Mouse (Mus musculus): ENCODE results near the gene BC003965.

The BC003965 gene

DNA sequence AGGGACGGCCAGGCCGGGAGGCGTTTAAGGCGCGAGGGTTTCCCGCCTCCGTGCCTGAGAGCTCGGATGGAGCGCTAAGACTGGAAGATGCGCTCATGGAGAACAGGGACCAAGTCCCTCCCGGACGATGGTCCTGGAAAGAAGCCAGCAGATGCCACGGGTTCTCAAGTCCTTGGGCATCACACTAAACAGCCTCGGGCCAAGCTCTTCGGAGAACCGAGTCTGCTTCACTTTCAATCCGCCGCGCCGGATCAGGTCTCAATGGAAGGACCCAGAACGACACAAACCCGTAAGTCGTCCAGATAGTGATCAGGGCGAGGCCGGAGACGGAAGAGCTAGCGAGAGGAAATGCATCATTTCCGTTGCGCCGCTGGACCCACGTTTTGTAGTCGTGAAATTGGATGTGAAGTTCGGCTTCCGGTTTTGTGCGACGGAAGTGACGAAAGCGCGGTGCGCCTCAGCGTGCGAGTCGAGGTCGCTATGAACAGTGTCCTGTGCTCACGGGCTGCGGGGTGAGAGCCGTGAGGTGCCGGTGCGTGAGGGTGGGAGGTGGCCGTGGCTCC is at the start of gene BC003965:
TSS of gene BC003965 (plus strand) at position 426 of the 563 bp plus-strand sequence.
- ChIA-PET POLR2A (interaction anchor here (0.6 to 4.3 kb wide), 74 partner anchors 8 to 656 kb away, joined by 3 to 35 read pairs (median 4); partner anchors contain the start of genes Ube2i (in 4 of the 4), Gm38655 (in 3 of the 4), Gnptg (in 3 of the 4) and Tsr3 (in 3 of the 4)), CTCF (interaction anchor here in 1 of 4 experiments (1.3 kb wide), 1 partner anchor 89 kb away, joined by 3 read pairs; no protein-coding TSS in a partner anchor)

DNA sequence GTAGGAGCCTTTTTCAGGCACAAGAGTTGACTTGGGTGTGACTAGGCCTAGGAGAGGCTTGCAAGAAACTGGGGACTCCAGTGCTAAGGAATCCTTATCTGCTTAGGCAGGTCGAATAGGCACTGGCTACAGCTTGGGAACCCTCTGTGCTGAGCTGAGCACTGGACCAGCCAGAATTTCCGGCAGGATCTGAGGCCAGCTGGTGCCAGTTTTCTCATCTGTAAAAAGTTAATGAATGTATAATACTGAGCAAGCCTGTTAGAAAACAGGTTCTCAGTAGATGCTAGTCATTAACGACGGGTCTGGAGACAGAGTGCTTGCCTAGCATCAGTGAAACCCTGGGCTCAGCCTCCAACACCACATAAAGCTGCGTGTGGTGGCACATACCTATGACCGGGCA is 48.7 kb upstream of the BC003965 start:
- ChIA-PET CTCF (no interaction called here), POLR2A (interaction anchor here in 3 of 4 experiments (0.5 to 2.4 kb wide), 10 partner anchors 8 to 787 kb away, joined by 3 to 7 read pairs (median 4); partner anchors contain the start of gene BC003965 (in 2 of the 3))

DNA sequence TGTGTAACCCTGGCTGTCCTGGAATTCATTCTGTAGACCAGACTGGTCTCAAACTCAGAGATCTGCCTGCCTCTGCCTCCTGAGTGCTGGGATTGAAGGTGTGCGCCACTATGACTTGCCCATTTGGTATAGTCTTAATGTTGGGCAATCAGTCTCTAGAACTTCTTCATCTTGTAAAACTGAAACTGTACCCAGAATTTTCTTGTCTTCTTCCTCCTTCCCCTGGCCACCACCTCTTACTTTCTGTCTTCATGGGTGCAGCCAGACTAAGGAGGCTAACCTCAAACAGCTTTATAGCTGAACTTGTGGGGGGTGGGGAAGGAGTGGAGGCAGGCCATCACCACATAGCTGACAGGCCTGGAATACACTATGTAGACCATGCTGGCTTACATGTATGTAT is 45.6 kb upstream of the BC003965 start:
- ChIA-PET CTCF (interaction anchor here in 1 of 4 experiments (0.6 to 1.1 kb wide), 2 partner anchors 22 to 366 kb away, joined by 3 read pairs; no protein-coding TSS in a partner anchor), POLR2A (interaction anchor here in 2 of 4 experiments (1.1 to 2.6 kb wide), 4 partner anchors 11 to 134 kb away, joined by 3 to 7 read pairs (median 4); no protein-coding TSS in a partner anchor)

- POLR2A ChIA-PET: interaction anchor here in 2 of 4 experiments (0.6 to 2.6 kb wide), 11 partner anchors 10 to 717 kb away, joined by 3 to 7 read pairs (median 3); partner anchors contain the start of gene BC003965 (in 1 of the 2)
- CTCF ChIA-PET: interaction anchor here (0.6 to 1.5 kb wide), 16 partner anchors 10 to 1369 kb away, joined by 3 to 12 read pairs (median 4); partner anchors contain the start of gene Tmem204 (in 1 of the 4)
Measured at GRCm38 (mm10) chr17:25139960-25140359, 44.4 kb upstream of the BC003965 start.

GRCm38 (mm10) chr17:25162161-25162560 is 22.2 kb upstream of the BC003965 start, which contains the start of gene Ccdc154:
Gene Ccdc154, plus strand, starts transcription at chr17:25162461.
- CTCF ChIA-PET: no interaction called here
- POLR2A ChIA-PET: interaction anchor here in 1 of 4 experiments (0.9 to 1.8 kb wide), 7 partner anchors 9 to 81 kb away, joined by 3 to 5 read pairs (median 4); partner anchors contain the start of gene BC003965

DNA sequence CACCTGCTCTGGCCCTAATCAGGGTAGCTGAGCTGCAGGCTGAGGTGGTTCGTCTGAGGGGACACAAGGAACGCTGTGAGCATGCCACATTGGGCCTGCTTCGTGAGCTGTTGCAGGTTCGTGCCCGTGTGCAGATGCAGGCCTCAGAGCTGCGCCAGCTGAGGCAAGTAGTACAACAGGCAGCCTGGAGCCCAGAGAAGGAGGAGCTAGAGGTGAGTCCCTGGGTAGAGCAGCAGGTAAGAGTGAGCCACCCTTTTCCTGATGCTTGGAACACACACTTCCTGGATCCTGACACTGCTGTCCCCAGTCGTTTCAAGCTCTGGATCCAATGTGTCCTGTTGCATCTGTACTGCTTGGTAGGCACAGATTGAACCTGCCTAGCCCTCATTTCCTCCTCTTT is 21.0 kb upstream of the BC003965 start:
- ChIA-PET CTCF (interaction anchor here in 1 of 4 experiments (1.0 to 1.4 kb wide), 2 partner anchors 39 to 46 kb away, joined by 3 to 4 read pairs; no protein-coding TSS in a partner anchor), POLR2A (interaction anchor here (0.6 to 1.8 kb wide), 15 partner anchors 8 to 405 kb away, joined by 3 to 6 read pairs (median 4); partner anchors contain the start of genes BC003965 (in 3 of the 4), Gm38655 (in 1 of the 4) and Mapk8ip3 (in 1 of the 4))

DNA sequence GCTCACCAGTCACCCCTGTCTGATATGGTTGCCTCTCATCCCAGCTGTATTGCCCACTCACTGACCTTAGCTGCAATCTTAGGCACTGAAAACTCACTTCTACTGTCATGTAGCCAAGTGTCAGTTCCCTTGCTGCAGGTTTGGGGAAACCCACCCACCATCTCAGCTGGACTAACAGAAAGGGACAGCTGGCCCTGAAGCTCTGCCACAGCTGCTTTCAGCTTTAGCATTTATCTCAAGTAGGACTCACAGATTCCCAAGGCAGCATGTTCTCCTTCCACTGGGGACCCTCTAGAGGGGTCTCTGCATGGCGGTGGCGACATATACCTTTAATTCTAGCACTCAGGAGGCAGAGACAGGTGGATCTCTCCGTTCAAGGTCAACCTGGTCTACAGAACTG is 19.6 kb upstream of the BC003965 start:
- ChIA-PET POLR2A (interaction anchor here in 2 of 4 experiments (1.7 to 5.4 kb wide), 3 partner anchors 19 to 228 kb away, joined by 4 to 35 read pairs (median 20); partner anchors contain the start of genes BC003965 (in 2 of the 2) and Mapk8ip3 (in 1 of the 2)), CTCF (interaction anchor here in 2 of 4 experiments (0.5 to 1.4 kb wide), 2 partner anchors 48 to 1104 kb away, joined by 3 to 4 read pairs; no protein-coding TSS in a partner anchor)

DNA sequence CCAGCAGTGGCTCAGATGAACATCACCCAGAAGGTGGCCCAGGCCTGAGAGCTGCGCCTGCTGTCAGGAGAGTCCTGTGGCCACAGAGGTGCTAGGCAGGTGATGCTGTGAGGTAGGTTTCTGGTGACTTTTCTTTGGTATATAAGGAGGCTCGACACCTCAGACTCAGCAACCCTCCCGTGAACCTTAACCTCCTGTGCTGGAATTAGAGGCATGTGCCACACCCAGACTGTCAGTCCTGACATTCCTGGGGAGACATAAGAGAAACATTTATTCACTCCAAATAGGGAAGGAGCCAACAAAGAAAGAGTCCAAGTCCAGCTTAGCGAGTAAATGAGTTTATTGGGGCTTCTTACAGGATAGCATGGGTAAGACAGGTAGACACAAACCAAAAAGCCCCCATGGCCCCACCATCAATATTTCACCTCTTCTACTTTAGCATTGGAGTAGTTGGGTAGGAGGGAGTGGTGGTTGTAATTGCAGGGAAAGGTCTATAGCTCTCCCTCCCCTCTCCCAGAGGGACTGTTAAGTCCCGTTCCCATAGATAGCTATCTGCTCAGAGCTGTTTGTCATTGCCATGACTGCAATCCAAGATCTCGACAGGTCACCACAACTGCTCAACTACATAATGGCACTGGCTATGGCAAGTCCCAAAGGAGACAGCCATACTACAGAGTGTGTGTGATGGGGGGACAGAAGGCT is 18.2 kb upstream of the BC003965 start:
- POLR2A ChIA-PET: interaction anchor here in 2 of 4 experiments (1.0 to 5.4 kb wide), 5 partner anchors 11 to 20 kb away, joined by 3 to 35 read pairs (median 7); partner anchors contain the start of gene BC003965 (in 2 of the 2)
- CTCF ChIA-PET: interaction anchor here in 2 of 4 experiments (0.7 to 0.9 kb wide), 2 partner anchors 13 to 26 kb away, joined by 3 to 4 read pairs; no protein-coding TSS in a partner anchor

DNA sequence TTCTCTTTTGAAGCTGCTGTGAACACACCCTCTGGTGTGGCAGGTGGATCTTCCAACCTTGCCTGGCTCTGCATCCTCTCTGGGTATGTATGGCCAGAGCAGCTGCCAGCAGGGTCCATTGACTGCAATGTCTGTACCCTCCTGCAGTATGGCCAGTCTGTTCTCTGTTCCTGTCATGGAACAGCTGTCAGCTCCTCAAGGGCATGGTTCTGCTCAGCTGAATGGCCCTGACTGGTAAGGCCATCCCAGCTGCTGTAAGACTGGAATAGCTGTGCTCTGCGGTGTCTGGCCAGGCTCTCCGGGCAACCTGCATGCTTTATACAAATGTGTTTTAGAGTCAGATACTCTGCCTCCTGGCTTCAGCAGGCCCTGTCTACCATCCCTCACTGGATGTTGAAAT is 14.6 kb upstream of the BC003965 start:
- ChIA-PET POLR2A (interaction anchor here in 3 of 4 experiments (0.6 to 5.4 kb wide), 5 partner anchors 14 to 345 kb away, joined by 3 to 35 read pairs (median 4); partner anchors contain the start of genes BC003965 (in 1 of the 3) and Ube2i (in 1 of the 3)), CTCF (interaction anchor here in 1 of 4 experiments (0.7 kb wide), 1 partner anchor 87 kb away, joined by 3 read pairs; no protein-coding TSS in a partner anchor)

DNA sequence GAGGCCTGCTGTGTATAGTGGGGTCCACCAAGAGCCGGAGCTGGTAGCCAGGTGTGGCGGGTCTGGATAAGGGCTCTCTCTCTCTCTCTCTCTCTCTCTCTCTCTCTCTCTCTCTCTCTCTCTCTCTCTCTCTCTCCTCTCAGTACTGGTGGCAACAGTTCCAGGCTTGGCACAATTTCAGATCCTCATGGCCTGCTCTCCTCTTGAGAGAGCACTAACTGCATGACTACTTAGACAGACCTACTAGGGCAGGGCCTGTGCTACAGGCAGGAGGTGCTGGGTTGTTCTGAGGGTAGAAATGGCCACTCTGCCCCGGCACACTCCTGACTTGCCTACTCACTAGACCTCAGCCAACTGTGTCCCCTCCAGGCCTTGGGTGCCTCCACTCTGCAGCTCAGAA is 11.8 kb upstream of the BC003965 start:
- ChIA-PET POLR2A (interaction anchor here (0.6 to 2.5 kb wide), 11 partner anchors 10 to 1080 kb away, joined by 3 to 20 read pairs (median 4); partner anchors contain the start of genes BC003965 (in 3 of the 4) and Ccdc154 (in 1 of the 4)), CTCF (interaction anchor here in 1 of 4 experiments (0.7 kb wide), 1 partner anchor 659 kb away, joined by 3 read pairs; no protein-coding TSS in a partner anchor)

DNA sequence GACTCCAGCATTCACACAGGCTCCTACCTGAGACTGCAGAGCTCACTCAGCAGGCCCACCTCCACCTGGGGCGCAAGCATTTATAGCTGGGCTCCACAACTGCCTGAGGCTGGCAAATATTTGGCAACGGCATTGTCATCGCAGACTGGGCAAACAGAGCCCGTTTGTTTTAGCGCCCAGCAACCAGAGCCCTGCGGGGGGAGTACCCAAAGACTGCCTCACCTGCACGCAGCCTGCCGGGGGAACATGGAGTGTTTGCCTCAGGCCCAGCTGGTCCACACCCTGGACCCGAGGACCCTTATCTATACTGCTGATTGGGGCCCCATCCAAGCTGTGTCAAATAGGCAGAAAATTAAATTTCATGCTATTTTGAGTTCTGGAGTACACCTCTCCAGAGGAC is 8.9 kb upstream of the BC003965 start, which contains the start of gene Gm38655:
TSS of gene Gm38655 (minus strand) at position 61 of the 400 bp plus-strand sequence.
- POLR2A ChIA-PET: interaction anchor here in 3 of 4 experiments (0.5 to 2.3 kb wide), 11 partner anchors 8 to 99 kb away, joined by 3 to 6 read pairs (median 4); partner anchors contain the start of genes BC003965 (in 3 of the 3) and Ccdc154 (in 1 of the 3)
- CTCF ChIA-PET: interaction anchor here in 1 of 4 experiments (0.7 kb wide), 1 partner anchor 330 kb away, joined by 3 read pairs; no protein-coding TSS in a partner anchor

DNA sequence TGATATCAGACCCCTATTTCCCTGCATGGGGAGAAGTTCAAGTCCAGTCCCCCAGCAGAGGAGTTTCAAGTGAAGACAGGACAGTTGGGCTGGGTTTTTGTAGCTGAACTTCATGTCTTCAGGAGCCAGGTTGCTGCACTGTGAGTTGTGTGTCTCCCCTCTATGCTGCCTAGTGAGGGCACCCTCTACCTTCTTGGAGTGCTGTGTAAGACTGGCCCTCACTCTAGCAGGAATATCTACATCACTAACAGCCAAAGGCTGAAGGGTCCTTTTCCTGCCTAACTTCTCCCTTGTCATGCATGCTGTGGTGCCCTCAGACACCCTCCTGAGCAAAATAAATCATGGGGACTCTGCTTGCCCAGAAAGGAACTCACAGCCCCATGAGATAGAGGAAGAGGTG is 1.1 kb upstream of the BC003965 start:
- ChIA-PET POLR2A (interaction anchor here (0.6 to 4.3 kb wide), 33 partner anchors 7 to 588 kb away, joined by 3 to 35 read pairs (median 5); partner anchors contain the start of genes Gm38655 (in 2 of the 4), Ube2i (in 2 of the 4), Gnptg (in 1 of the 4) and Telo2 (in 1 of the 4)), CTCF (interaction anchor here in 2 of 4 experiments (0.6 kb wide), 2 partner anchors 113 to 1398 kb away, joined by 3 to 6 read pairs; no protein-coding TSS in a partner anchor)

- ChIA-PET POLR2A (interaction anchor here (0.6 to 4.3 kb wide), 55 partner anchors 9 to 657 kb away, joined by 3 to 35 read pairs (median 5); partner anchors contain the start of genes Ube2i (in 4 of the 4), Gnptg (in 3 of the 4), Tsr3 (in 3 of the 4) and Ccdc154 (in 1 of the 4)), CTCF (interaction anchor here in 1 of 4 experiments (1.3 kb wide), 1 partner anchor 89 kb away, joined by 3 read pairs; no protein-coding TSS in a partner anchor)
Measured at GRCm38 (mm10) chr17:25184961-25185360, 607 bp downstream of the BC003965 start.

GRCm38 (mm10) chr17:25187784-25188149 is 3.4 kb downstream of the BC003965 start:
- ChIA-PET POLR2A (interaction anchor here in 2 of 4 experiments (0.8 to 1.9 kb wide), 7 partner anchors 12 to 86 kb away, joined by 3 to 7 read pairs (median 4); partner anchors contain the start of gene Ube2i (in 1 of the 2)), CTCF (interaction anchor here in 1 of 4 experiments (0.6 kb wide), 1 partner anchor 1480 kb away, joined by 3 read pairs; no protein-coding TSS in a partner anchor)

DNA sequence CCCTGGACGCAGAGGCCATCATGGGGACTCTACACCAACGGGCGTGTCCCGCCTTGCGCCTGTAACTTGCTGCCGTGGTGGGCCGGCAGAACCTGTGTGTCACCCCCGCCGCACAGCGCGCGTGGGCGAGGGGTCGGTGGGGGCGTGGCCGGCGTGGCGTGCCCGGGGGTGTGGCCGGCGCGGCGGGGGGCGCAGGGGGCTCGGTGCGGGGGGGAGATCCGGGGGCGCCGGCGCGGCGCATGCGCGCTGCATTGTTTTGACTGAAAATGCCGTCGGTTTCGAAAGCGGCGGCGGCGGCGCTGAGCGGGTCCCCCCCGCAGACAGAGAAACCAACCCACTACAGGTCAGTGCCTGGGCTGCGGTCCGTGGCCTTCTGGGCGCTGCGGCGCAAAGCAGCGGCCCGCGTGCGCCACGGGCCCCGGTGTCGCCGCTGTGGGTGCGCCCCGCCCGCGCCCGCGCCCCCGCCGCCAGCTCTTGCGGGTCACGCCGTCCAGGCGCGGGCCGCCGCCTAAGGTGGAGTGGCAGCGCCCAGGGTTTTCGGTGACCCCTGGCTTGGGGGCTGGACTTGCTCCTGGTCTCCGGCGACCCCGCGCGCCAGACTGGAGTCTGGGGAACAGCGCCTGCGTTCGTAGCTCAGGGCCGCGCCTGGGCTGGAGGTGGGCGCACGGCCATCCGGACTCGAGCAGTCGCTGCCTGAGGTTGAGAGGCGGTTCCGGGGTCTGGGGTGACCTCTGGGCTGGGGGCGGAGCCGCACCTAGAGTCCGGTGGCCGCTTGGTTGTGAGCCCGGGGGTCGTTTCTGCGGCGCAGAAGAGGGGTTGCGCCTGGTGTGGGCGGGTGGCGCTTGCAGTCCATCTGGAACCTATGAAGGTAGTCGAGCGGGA is 4.0 kb downstream of the BC003965 start, which contains the start of gene Unkl:
TSS of gene Unkl (plus strand) at position 248 of the 882 bp plus-strand sequence.
- POLR2A ChIA-PET: interaction anchor here in 2 of 4 experiments (0.5 to 1.7 kb wide), 7 partner anchors 12 to 171 kb away, joined by 3 to 7 read pairs (median 3); no protein-coding TSS in a partner anchor
- CTCF ChIA-PET: interaction anchor here in 1 of 4 experiments (0.6 kb wide), 1 partner anchor 1479 kb away, joined by 3 read pairs; no protein-coding TSS in a partner anchor

GRCm38 (mm10) chr17:25189091-25189490 is 4.7 kb downstream of the BC003965 start:
- ChIA-PET POLR2A (interaction anchor here in 2 of 4 experiments (1.2 to 1.7 kb wide), 4 partner anchors 11 to 85 kb away, joined by 3 to 7 read pairs (median 5); no protein-coding TSS in a partner anchor), CTCF (no interaction called here)
